8 mouse cellular contexts compared by ENCODE assay signal in genomic region chr7:46607428-46608055, GRCm38 (mm10). TPM values are rescaled to one million over a fixed set of nuclear protein-coding genes. Genes with fewer than 3 reads are reported as not detected.
DNase-seq lines count a peak whose midpoint lies in the region; ATAC-seq and TF ChIP-seq lines count a peak whose summit lies in the region.

No protein-coding gene starts in this region.

- no peak for TF ChIP-seq POLR2A in bone marrow macrophage, adult 2 months (IDR thresholded peaks at IDR 0.05; ENCODE audit: borderline replicate concordance, low read depth, low read length)

- peak; percentile 75 for DNase-seq in layer of hippocampus, adult 11-12 months (ENCODE audit: low spot score)
- DNase-seq in layer of hippocampus, adult 9-10 months (ENCODE audit: low spot score) = no peak
- peak; percentile 59 to 64 for DNase-seq in left cerebral cortex, adult 18-20 months (ENCODE audit: low spot score in 2 of 2)
- peak; percentile 85 for DNase-seq in mesoderm, embryonic 11.5 days (ENCODE audit: low read depth, low spot score)
- DNase-seq in spleen, postnatal 36 days (ENCODE audit: low spot score in 2 of 2) = peak; percentile 39 to 52

- H3K4me3 ChIP-seq in bone marrow macrophage, adult 2 months (ENCODE audit: insufficient read depth, low read length) = peak overlapping the region; percentile 42

- ATAC-seq in erythroblast, adult 5-6 weeks (replicated peaks; ENCODE audit: low FRiP score, poor library complexity, severe bottlenecking) = peak; percentile 65; the same call in 1 of the 2 replicates
- peak; percentile 46 to 51; a peak in 3 of 4 replicates for ATAC-seq in hematopoietic stem cell, adult 5-6 weeks (replicated peaks in 1 of 2; ENCODE audit: insufficient read depth in 1 of 2, low FRiP score in 2 of 2, low TSS enrichment in 1 of 2, low read depth in 1 of 2, poor library complexity in 2 of 2, severe bottlenecking in 2 of 2)

- peak overlapping the region; percentile 86 for H3K27ac ChIP-seq in bone marrow macrophage, adult 2 months (ENCODE audit: insufficient read depth, low read depth, low read length)

- TF ChIP-seq CTCF in bone marrow macrophage, adult 2 months (IDR thresholded peaks at IDR 0.05; ENCODE audit: low read depth, low read length) = peak; percentile 81

- H3K4me1 ChIP-seq in bone marrow macrophage, adult 2 months (ENCODE audit: control insufficient read depth, insufficient read depth, low read length) = peaks cover 27% of the 10 kb centered on the region

RNA-seq across cellular contexts. Expression of gene Sergef, which starts 32.1 kb away (rescaled TPM):
- 7.0 and 7.4 TPM in 2 replicates for polyA plus RNA-seq in bone marrow macrophage, adult 2 months (2012; ENCODE audit: insufficient read depth, insufficient read length, missing spikeins)
- not detected in 2 replicates for total RNA-seq in erythroblast, adult 5-6 weeks (2015; ENCODE audit: low replicate concordance)
- 0.43 TPM in 1 of 2 replicates, not detected in the other for total RNA-seq in erythroblast, adult 5-6 weeks (2017; ENCODE audit: low replicate concordance)
- 6.6 and 13.7 TPM in 2 replicates for total RNA-seq in hematopoietic stem cell, adult 5-6 weeks (2017)
- total RNA-seq in left cerebral cortex, adult 18-20 months (2021) = 10 to 100 TPM; 73.6 to 85.6 TPM
